In genomic region chr11:11993807-11994206, GRCm38 (mm10) we compare ENCODE assay signal across 20 mouse cellular contexts. TPM values are rescaled to one million over a fixed set of nuclear protein-coding genes. Genes with fewer than 3 reads are reported as not detected.
"Had no signal": no experiment of that assay in that cellular context is flagged by ENCODE, and none has a peak within 500 bp of the region (broad histone marks: within the 10 kb centered on the region; RNA-seq: fewer than 3 reads in every experiment).

No protein-coding gene starts in this region.

- H3K9ac ChIP-seq: limb, embryonic 12.5 days; liver, embryonic 13.5 days; liver, postnatal 0 days; lung, embryonic 15.5 days; midbrain, embryonic 15.5 days; neural tube, embryonic 12.5 days had no signal

- H3K4me3 ChIP-seq: layer of hippocampus, adult 2 months; limb, embryonic 12.5 days; liver, embryonic 13.5 days; lung, embryonic 15.5 days; megakaryocyte, embryonic 14.5 days; midbrain, embryonic 15.5 days; neural tube, embryonic 12.5 days had no signal

- H3K36me3 ChIP-seq: liver, embryonic 13.5 days; lung, embryonic 15.5 days; midbrain, embryonic 15.5 days; neural tube, embryonic 12.5 days had no signal

- H3K27ac ChIP-seq: layer of hippocampus, adult 2 months; limb, embryonic 12.5 days; liver, embryonic 13.5 days; lung, embryonic 15.5 days; macrophage; midbrain, embryonic 15.5 days; neural tube, embryonic 12.5 days had no signal

- H3K27me3 ChIP-seq: limb, embryonic 12.5 days; liver, embryonic 13.5 days; lung, embryonic 15.5 days; megakaryocyte, embryonic 14.5 days; midbrain, embryonic 15.5 days; neural tube, embryonic 12.5 days had no signal

- DNase-seq: kidney, postnatal 10 days; kidney, postnatal 4 days; liver; liver, embryonic 13.5 days; liver, postnatal 0 days; lung, postnatal 14 days; right cerebral cortex, postnatal 4 days; spleen, adult 18-20 months; thymus, adult 2 months; thymus, postnatal 25 days had no signal

- H3K4me2 ChIP-seq: limb, embryonic 12.5 days; liver, embryonic 13.5 days; lung, embryonic 15.5 days; midbrain, embryonic 11.5 days; midbrain, embryonic 15.5 days; neural tube, embryonic 12.5 days had no signal

- H3K9me3 ChIP-seq: limb, embryonic 12.5 days; liver, embryonic 13.5 days; lung, embryonic 15.5 days; midbrain, embryonic 15.5 days; neural tube, embryonic 12.5 days had no signal

- ATAC-seq: liver, postnatal 0 days; midbrain, embryonic 15.5 days had no signal

- H3K4me1 ChIP-seq: limb, embryonic 12.5 days; midbrain, embryonic 15.5 days; neural tube, embryonic 12.5 days had no signal

RNA-seq across cellular contexts. Expression of gene Grb10, which starts 44.7 kb away (rescaled TPM):
- total RNA-seq: monocyte, adult 5-6 weeks; neutrophil, adult 5-6 weeks had no signal
- polyA plus RNA-seq: macrophage had no signal
